Mouse (Mus musculus): ENCODE results near the gene Mcm7.
A peak's percentile ranks its signal among the peaks of the same experiment; 100 is the strongest.
"Not testable (repeated sequence)": the region's sequence is repeated elsewhere in the genome, so short reads cannot be mapped to it uniquely, and the experiment has no call there.

Gene Mcm7

GRCm38 (mm10) chr5:138171695-138172491 lies at the start of gene Mcm7, which contains the start of gene Ap4m1:
Gene Mcm7 (minus strand): TSS chr5:138172422.
Gene Ap4m1 (plus strand): TSS chr5:138172002.
- DNase-seq (ENCODE audit: low spot score), result peak; percentile 96

GRCm38 (mm10) chr5:138219864-138220263 lies 47.6 kb upstream of the Mcm7 start:
- no peak for DNase-seq (ENCODE audit: low spot score)

DNA sequence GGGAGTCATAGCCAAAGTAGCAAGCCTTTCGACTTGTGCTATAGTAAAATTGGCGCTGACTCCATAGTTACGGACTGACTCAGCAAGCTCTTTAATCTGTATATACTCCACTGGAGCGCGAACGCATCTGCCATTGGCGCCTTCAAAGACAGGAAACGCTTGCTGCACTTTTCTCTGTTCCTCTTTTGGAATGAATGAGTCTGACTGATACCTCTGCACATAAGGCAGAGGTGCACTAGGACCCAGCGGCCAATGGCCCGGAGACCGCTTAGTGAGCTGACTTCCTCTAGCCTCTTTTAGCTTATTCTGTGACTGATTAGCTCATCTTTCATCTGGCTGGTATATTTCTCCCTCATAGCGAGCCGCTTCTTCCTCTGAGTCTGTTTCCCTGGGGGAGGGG lies 44.4 kb upstream of the Mcm7 start:
- DNase-seq (ENCODE audit: low spot score), result not testable (repeated sequence)

DNA sequence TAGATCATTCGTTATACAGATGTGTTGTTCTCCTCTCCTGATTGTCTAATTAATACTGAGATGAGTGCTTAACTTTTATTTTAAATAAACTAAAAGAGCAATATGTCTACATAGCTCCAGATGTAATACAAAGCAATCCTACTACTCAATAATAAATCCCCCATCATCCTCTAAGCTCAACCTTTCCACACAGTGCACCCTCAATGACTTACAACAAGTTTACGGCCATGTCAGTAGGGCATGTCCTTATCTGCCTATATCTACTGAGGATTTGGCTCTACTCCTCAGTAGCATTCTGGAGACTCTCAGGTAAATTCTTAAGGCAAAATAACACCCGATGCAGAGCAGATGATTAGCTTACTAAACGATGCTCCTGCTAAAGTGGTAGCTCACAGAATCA lies 35.7 kb upstream of the Mcm7 start:
- no peak for DNase-seq (ENCODE audit: low spot score)

- no peak for DNase-seq (ENCODE audit: low spot score)
These were observed 35.0 kb upstream of the Mcm7 start for GRCm38 (mm10) chr5:138207253-138207652.

DNA sequence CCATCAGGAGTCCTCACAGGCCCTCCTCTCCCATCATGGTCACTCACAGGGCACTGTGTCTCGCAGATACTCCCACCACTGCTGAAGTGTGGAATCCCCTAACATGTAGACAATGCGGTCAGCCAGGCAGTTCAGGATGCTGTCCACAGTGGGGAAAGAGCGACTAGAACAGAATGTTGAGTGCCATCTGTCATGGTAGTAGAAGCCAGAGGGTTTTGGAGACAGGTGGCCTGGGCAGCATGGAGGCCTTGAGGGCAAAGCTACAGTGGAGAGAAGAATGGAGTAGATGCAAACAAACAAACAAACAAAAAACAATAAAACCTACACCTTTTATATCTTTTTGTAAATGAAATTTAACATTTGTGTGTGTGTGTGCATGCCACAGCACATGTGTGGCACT lies 29.9 kb upstream of the Mcm7 start:
- DNase-seq (ENCODE audit: low spot score), result no peak

DNA sequence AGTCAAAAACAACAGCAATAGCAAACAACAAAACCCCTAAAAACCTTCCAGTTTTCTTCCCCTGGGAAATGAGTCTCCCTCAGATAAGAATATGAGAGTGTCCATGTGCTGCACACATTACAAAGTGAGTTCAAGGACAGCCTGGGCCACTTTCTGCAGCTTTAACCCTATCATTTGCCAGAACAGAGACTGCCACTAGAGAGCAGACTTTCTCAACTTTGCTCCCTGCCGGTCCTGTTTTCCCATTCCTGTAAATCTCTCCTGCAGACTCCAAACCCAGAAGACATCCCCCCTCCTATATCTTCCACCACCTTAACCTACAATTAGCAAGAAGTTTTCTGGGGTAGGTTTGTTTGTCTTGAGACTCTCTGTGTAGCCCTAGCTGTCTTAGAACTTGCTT lies 27.4 kb upstream of the Mcm7 start:
- no peak for DNase-seq (ENCODE audit: low spot score)

DNA sequence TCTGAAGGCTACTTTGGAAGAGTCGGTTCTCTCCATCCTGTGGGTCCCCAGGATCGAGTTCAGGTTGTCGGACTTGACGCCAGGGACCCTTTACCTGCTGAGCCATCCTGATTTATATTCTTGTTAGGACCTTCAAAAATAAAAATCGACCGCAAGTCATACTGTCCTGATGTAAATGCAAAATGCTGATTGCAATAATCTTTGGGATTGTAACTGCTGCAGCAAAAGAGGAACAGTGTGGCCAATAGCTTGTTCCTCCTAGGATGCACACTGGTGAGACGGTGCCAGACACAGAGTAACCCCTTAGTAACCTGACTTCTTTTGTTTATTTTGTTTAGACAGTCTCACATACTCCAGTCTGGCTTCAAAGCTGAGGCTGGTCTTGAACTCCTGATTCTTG lies 23.2 kb upstream of the Mcm7 start:
- DNase-seq (ENCODE audit: low spot score), result no peak

- DNase-seq (ENCODE audit: low spot score), result no peak
These were observed 22.6 kb upstream of the Mcm7 start for GRCm38 (mm10) chr5:138194755-138195345.

DNA sequence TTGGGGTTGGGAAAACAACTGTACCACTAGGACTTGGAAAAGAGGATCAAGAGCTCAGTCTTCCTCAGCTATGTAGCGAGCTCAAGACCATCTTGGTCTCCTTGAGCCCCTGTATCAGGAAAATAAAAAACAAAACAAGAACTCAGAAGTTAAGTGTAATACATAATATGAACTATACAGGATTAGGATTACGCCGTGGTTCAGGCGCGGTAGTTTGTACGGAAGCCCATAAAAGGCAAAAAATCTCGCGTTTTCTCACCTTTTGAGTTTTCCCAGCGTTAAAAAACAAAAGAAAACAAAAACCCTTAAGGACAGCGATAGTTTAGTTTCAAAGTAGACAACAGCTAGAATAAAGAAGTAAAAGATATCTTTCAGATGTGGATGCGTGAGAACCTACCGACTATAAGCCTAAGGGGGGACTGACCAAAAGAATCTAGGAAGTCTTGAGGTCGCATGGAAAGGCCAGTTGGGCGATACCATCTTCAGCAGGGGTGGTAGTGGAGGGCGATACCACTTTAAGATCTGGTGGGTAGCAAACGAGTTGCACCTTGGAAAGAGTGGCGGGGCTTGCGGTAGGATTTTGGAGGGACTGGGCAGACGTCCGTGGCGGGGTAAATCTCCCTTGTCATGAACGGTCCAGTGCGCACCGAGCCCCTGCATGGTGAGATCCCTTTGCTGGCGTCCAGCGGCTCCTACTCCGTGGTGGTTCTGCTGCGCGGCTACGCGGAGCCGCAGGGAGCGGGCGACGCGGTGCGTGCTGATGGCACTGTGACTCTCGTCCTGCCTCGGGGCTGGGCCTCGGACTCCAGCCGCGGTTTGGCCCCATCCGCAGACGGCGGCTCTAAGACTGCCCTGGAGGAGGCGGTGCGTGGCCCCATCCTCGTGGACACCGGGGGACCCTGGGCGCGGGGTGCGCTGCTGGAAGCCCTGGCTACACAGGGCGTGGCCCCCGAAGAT lies 21.8 kb upstream of the Mcm7 start, which contains the start of gene Mblac1:
Mblac1 (plus strand) TSS at position 544 of the 957 bp plus-strand sequence.
- peak; percentile 72 for DNase-seq (ENCODE audit: low spot score)

DNA sequence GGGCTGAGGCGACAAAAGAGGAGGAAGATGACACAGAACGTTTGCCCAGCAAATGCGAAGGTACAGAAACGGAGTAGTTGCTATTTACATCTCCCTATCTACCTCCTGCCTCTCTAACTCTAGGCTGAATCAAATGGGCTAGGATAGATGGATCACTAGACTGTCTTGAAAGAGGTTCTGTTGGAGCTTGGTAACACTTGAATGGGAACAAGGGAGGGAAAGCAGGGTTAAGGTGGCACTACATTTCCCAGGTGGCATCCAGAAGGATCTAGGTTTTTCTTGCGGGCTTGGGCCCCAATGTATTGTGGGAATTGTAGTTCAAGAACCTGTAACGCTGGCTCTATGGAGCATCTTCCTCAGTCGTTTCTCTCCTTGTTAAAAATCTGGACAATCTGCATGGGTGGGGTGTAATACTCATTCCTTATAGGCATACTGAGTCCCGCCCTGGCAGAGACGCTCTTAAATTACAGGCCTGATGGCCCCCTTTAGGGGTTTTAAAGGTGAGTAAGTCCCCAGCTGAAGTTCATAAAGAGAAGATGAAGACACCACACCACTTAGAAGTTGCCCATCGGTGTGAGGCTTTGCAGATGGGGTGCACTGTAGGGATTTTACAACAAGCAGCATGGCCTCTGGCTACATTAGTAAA lies 15.6 kb upstream of the Mcm7 start:
- peak; percentile 59 for DNase-seq (ENCODE audit: low spot score)

DNA sequence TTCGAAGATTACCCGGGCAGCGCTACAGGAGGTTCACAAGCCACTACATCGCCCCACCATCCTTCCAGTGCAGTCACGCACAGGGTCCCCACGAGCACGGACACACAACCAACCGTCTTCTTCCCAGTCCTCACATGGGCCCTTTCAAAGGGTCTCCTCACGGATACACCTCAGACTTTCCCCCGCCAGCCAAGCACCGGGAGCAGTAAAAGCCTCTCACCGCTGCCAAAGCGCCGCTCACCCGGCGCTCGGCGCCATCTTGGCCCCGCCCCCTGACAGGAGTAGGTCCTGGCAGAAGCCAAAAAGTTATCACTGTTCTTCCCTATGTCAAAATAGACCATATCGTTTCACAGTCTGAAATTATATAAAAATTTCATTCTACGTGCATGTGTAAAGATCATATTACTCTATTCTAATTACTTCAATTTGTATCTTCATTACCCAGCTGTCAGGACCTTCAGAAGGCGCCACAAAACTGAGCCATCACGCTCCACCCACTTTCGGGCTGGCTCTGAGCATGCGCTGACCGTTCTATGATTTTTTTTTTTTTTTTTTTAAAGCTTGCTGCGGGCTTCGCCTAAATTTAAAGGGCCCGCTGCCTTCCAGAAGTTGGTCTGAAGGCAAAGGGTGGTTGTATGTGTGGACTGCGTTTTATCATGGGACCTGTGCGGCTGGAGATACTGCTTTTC lies 14.9 kb upstream of the Mcm7 start, which contains the start of the genes Taf6 and Cnpy4:
Taf6 (minus strand) TSS at position 502 of the 689 bp plus-strand sequence.
Cnpy4 (plus strand) TSS at position 536 of the 689 bp plus-strand sequence.
- peak; percentile 74 for DNase-seq (ENCODE audit: low spot score)

- no peak for DNase-seq (ENCODE audit: low spot score)
These were observed 995 bp upstream of the Mcm7 start for GRCm38 (mm10) chr5:138173217-138173616.

- peak; percentile 92 for DNase-seq (ENCODE audit: low spot score)
These were observed 1.2 kb downstream of the Mcm7 start for GRCm38 (mm10) chr5:138170936-138171561.

DNA sequence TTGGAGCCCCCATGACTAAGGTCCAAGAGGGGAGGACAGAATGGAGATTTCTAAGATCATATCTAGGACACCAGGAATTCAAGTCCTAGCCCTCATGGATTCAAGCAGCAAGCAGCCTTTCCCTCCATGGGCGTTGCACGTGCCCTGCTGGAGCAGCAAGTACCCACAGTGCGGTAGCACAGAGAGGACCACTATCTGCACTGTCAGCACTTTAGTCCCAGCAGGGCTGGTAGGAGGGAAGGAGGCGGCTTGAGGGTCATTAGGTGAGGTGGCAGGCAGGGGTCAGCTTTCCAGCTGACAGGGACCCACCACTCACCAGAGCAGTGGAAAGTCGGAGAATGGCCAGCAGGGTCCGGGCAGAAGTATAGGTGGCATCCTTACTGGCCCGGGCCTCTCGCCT lies 6.6 kb downstream of the Mcm7 start:
- DNase-seq (ENCODE audit: low spot score), result no peak

DNA sequence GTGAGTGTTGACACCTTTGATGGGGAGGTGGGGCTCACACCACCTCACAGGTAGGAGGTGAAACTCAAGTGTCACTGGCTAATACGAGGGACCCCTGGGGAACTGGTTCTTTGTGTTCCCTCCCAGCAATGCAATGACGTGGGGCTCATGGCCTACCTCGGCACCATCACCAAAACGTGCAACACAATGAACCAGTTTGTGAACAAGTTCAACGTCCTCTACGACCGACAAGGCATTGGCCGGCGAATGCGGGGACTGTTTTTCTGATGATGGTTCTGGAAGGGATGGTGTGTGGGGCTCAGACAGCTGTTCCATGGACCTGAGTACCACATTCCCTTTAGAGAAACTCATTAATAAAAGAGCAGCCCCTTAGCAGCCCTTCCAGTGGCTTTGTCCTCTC lies 8.6 kb downstream of the Mcm7 start:
- no peak for DNase-seq (ENCODE audit: low spot score)

- DNase-seq (ENCODE audit: low spot score), result no peak
These were observed 9.2 kb downstream of the Mcm7 start for GRCm38 (mm10) chr5:138163046-138163445.

GRCm38 (mm10) chr5:138160842-138161665 lies 11.2 kb downstream of the Mcm7 start, which contains the start of gene Cops6:
Gene Cops6 (plus strand): TSS chr5:138161071.
- DNase-seq (ENCODE audit: low spot score), result peak; percentile 89

GRCm38 (mm10) chr5:138160224-138160762 lies 11.9 kb downstream of the Mcm7 start:
- DNase-seq (ENCODE audit: low spot score), result no peak
